Mouse (Mus musculus): ENCODE measurements around the gene Vasp. TPM values are rescaled to one million over a fixed set of nuclear protein-coding genes. Genes with fewer than 3 reads are reported as not detected.
"Not testable (repeated sequence)": the region's sequence is repeated elsewhere in the genome, so short reads cannot be mapped to it uniquely, and the experiment has no call there.

Vasp gene
- polyA plus RNA-seq, 1 experiment, result 828 TPM

DNA sequence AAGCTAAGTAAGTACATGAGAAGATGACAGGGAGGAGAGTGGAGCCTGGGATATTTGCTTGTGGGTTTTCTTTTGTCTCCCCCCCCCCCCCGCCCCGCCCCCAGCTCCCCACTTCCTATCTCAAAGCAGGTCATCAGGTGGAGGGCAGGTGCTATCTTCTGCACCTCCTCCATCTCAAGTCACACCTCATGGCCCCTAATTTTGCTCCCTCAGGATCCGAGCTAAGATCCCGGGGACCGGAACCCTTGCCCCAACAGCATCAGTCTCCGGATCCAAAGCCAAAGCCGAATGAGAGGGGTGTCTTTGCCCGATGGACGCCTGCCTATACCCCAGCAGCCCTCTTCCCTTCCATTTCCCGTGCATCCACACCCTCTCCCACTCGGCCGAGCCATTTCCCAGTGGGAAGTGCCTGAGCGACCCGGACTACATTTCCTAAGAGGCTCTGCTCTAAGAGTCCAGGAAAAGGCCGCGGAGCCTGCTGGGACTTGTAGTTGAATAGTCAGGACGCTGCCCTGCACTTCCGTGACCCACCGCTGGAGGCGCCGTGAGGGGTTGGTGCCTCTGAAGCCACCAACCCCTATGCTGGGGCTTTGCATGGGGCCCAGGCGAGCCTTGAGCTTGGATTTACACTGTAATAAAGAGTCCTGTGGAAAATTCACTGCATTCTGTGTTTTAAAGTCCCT is 24.0 kb upstream of the Vasp start:
- Histone ChIP-seq H3K27me3 (replicated peaks) (peaks cover 2% of the 10 kb centered on the region), H3K4me3 (replicated peaks) (peak overlapping the region; percentile 92), H3K9me3 (no peaks in the 10 kb centered on the region), H3K4me1 (peaks cover 31% of the 10 kb centered on the region), H3K36me3 (replicated peaks; ENCODE audit: low read length) (no peaks in the 10 kb centered on the region)
- TF ChIP-seq GATA1 (IDR thresholded peaks at IDR 0.05; ENCODE audit: borderline replicate concordance, low read length) (no peak), FLI1 (IDR thresholded peaks at IDR 0.05; ENCODE audit: low read length) (no peak)

DNA sequence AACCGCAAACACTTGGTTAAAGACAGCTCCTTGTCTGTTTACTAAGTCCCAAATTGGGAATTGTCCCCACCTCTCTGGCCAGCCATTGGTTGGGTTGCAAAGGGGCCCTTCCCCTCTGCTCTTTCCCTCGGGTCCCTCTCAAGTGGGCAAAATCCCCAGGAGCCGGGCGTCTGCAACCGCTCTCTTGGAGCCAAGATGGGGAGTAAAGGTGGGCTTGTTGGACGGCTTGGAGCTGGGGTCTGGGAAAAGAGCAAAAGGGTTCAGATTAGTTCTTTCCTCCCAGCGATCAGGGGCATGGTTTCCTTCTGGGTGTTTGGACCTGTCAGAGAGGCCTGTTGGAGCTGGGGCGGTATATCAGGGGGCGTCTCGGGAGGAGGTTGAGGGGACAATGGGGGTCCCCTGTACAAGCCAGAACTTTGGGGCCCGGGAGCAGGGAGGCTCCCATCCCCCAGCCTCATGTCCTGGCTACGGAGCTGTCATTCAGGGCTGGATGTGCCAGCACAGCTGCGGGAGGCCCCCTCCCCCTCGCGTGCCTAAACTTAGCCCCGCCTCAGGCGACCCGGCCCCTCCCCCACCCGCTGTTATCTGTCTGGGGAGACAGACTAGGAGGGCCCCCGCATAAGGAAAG is 19.5 kb upstream of the Vasp start:
- Histone ChIP-seq H3K4me3 (replicated peaks) (peak overlapping the region; percentile 90), H3K27me3 (replicated peaks) (peaks cover 22% of the 10 kb centered on the region), H3K4me1 (peaks cover 29% of the 10 kb centered on the region), H3K9me3 (no peaks in the 10 kb centered on the region), H3K36me3 (replicated peaks; ENCODE audit: low read length) (no peaks in the 10 kb centered on the region)
- no peak for TF ChIP-seq FLI1 (IDR thresholded peaks at IDR 0.05; ENCODE audit: low read length)
- no peak for TF ChIP-seq GATA1 (IDR thresholded peaks at IDR 0.05; ENCODE audit: borderline replicate concordance, low read length)

DNA sequence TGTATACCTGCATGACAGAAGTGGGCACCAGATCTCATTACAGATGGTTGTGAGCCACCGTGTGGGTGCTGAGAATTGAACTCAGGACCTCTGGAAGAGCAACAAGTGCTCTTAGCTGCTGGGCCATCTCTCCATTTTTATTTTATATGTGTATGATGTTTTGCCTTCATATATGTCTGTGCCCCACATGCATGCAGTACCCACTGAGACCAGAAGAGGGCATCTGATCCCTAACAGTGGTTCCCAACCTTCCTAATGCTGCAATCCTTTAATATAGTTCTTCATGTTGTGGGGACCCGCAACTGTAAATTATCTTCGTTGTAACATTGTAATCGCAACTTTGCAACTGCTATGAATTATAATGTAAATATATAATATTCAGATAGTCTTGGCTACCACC is 13.1 kb upstream of the Vasp start:
- Histone ChIP-seq H3K4me3 (replicated peaks) (no peak overlapping the region), H3K36me3 (replicated peaks; ENCODE audit: low read length) (no peaks in the 10 kb centered on the region), H3K9me3 (no peaks in the 10 kb centered on the region), H3K4me1 (peaks cover 21% of the 10 kb centered on the region), H3K27me3 (replicated peaks) (peaks cover 48% of the 10 kb centered on the region)
- TF ChIP-seq FLI1 (IDR thresholded peaks at IDR 0.05; ENCODE audit: low read length), result no peak
- no peak for TF ChIP-seq GATA1 (IDR thresholded peaks at IDR 0.05; ENCODE audit: borderline replicate concordance, low read length)

DNA sequence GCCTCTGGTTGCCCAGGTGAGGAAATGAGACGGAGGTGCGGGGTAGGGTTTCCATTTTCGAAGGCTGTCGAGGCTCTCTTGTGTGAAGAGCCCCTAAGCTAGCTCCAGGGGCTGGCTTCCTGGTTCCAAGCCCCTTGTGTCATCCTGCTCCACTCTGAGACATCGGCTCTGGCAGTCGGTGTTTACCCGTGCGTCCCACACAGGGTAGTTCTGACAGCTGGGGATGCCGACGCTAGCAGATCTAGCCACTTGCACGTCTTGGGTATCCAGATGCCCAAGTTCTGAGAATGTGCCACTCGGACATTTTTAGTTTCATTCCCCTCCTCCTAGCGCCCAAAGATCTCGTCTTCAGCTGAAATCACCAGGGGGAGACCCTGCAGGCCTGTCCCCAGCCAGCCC is 11.8 kb upstream of the Vasp start:
- no peak for TF ChIP-seq GATA1 (IDR thresholded peaks at IDR 0.05; ENCODE audit: borderline replicate concordance, low read length)
- TF ChIP-seq FLI1 (IDR thresholded peaks at IDR 0.05; ENCODE audit: low read length), result no peak
- no peaks in the 10 kb centered on the region for H3K36me3 ChIP-seq (replicated peaks; ENCODE audit: low read length)
- H3K9me3 ChIP-seq, result no peaks in the 10 kb centered on the region
- H3K4me1 ChIP-seq, result peaks cover 31% of the 10 kb centered on the region
- peaks cover 57% of the 10 kb centered on the region for H3K27me3 ChIP-seq (replicated peaks)
- peak overlapping the region; percentile 91 for H3K4me3 ChIP-seq (replicated peaks)

DNA sequence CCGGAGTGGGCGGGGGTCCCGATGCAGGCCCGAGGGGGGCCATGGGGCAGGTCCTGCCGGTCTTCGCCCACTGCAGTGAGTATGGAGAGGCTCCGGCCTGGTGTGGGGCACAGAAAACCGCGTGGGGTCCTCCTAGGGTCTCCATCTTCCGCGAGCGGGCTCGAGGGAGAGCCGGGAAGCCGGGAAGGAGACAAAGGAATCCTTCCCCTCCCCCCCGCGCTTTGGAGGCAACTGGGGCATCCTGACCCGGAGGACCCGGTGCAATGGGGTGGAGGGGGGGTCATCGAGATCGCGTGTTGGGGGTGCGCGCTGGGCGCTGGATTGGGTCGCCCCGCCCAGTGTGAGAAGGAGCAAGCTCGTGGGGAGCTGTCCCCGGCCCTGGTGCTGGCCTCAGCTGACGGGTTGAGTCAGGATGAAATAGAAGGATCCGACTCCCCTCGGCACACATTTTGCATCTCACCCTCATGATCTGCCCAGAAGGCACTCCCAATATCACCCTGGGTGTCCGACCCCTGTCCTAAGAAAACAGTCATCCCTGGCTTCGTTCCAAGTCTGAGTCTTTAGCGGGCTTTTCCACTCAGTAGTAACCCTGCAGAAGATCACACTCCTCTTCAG is 11.3 kb upstream of the Vasp start:
- H3K27me3 ChIP-seq (replicated peaks), result peaks cover 61% of the 10 kb centered on the region
- no peaks in the 10 kb centered on the region for H3K36me3 ChIP-seq (replicated peaks; ENCODE audit: low read length)
- TF ChIP-seq GATA1 (IDR thresholded peaks at IDR 0.05; ENCODE audit: borderline replicate concordance, low read length), result no peak
- H3K9me3 ChIP-seq, result no peaks in the 10 kb centered on the region
- H3K4me1 ChIP-seq, result peaks cover 36% of the 10 kb centered on the region
- H3K4me3 ChIP-seq (replicated peaks), result peak overlapping the region; percentile 91

DNA sequence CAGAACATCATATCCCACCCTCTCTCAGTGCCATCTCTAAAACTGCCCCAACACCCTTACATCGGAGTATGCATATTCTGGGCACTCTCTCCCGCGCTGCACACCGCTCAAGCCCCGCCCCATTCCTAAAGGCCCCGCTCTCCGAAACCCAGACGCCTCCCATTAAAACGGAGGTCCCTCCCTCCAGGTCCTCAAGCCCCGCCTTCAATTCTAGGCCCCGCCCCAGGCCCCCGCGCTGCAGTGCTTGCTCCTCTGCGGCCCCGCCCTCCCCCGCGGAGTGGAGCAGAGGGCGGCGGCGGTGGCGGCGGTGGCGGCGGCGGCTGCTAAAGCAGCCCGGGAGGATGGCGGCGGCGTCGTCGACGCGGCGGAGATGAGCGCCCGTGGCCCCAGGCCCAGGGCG is 10.8 kb upstream of the Vasp start, which contains the start of gene Rtn2:
Gene Rtn2, plus strand, starts transcription at position 240 of the 400 bp plus-strand sequence.
- Histone ChIP-seq H3K27me3 (replicated peaks) (peaks cover 62% of the 10 kb centered on the region), H3K4me1 (peaks cover 37% of the 10 kb centered on the region), H3K4me3 (replicated peaks) (peak within 1 kb of the TSS; percentile 91)

DNA sequence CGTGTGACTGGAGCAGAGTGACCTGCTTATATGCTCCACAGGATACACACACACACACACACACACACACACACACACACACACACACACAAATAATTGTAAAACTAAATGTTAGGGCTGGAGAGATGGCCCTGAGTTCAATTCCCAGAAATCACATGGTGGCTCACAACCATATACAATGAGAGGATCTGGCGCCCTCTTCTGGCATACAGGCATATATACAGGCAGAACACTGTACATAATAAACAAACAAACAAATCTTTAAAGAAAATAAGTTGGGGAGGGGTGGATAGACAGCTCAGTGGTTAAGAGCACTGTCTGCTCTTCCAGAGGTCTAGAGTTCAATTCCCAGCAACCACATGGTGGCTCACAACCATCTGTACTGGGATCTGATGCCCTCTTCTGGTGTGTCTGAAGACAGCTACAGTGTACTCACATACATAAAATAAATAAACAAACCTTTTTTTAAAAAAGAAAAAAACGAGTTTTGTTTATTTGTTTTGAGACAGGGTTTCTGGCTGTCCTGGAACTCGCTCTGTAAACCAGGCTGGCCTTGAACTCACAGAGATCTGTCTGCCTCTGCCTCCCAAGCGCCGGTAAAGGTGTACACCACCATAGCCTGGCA is 10.2 kb upstream of the Vasp start:
- not testable (repeated sequence) for H3K9me3 ChIP-seq; H3K36me3 ChIP-seq (replicated peaks; ENCODE audit: low read length)
- peaks cover 59% of the 10 kb centered on the region for H3K27me3 ChIP-seq (replicated peaks)
- peaks cover 37% of the 10 kb centered on the region for H3K4me1 ChIP-seq
- peak overlapping the region; percentile 91 for H3K4me3 ChIP-seq (replicated peaks)

More for the DNA sequence above, 10.8 kb upstream of the Vasp start, which contains the start of gene Rtn2:
- Histone ChIP-seq H3K36me3 (replicated peaks; ENCODE audit: low read length) (no peaks in the 10 kb centered on the region), H3K9me3 (no peaks in the 10 kb centered on the region)
- TF ChIP-seq FLI1 (IDR thresholded peaks at IDR 0.05; ENCODE audit: low read length) (no peak), GATA1 (IDR thresholded peaks at IDR 0.05; ENCODE audit: borderline replicate concordance, low read length) (no peak)

DNA sequence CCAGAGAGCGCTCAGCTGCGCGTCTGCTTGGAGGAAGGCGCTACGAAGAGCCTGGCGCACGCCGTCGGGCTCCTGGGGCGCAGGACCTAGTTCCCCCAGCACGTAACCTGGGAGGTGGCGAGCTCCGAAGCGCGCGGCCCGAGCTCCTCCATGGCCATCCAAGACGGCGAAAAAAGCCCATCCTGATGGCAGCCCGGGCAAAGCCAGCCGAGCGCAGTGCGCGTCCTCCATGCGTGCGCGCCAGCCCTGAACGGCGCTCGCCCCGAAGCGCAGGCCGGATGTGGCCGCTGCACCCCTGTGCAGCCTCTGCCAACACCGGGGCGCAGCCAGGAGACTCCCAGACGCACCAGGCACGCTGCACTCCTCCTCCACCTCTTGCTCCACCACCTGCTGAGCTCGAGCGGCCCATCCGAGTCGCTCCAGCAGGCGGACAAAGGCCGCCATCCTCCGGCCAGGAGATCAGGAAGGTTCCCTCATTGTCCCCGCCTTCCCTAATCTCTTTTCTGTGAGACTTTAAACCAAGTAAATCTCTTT is 8.0 kb upstream of the Vasp start, which contains the start of gene Ppm1n:
Gene Ppm1n, minus strand, starts transcription at position 484 of the 534 bp plus-strand sequence.
- Histone ChIP-seq H3K36me3 (replicated peaks; ENCODE audit: low read length) (no peaks in the 10 kb centered on the region), H3K9me3 (no peaks in the 10 kb centered on the region), H3K27me3 (replicated peaks) (peaks cover 51% of the 10 kb centered on the region), H3K4me1 (peaks cover 40% of the 10 kb centered on the region), H3K4me3 (replicated peaks) (peak within 1 kb of the TSS; percentile 88)
- TF ChIP-seq GATA1 (IDR thresholded peaks at IDR 0.05; ENCODE audit: borderline replicate concordance, low read length) (no peak), FLI1 (IDR thresholded peaks at IDR 0.05; ENCODE audit: low read length) (no peak)

DNA sequence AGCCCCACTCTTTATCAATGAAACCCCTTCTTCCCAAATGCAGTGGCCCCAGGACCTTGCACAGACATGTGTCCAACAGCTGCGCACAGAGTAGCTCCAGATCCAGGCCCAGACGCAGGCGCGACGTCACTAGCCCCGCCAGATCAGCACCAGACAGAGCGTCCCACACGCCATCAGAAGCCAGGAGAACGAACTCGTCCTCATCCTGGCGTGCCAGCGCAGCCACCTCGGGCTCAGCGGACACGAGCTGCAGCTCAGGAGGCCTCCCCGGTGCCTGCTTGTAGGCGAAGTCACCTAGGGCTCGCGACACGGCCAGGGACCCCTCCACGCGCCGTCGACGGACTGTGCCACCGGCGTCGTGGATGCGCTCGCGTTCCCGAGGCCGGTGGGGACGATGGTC is 7.4 kb upstream of the Vasp start:
- no peaks in the 10 kb centered on the region for H3K9me3 ChIP-seq
- H3K4me3 ChIP-seq (replicated peaks), result peak overlapping the region; percentile 88
- TF ChIP-seq GATA1 (IDR thresholded peaks at IDR 0.05; ENCODE audit: borderline replicate concordance, low read length) (no peak), FLI1 (IDR thresholded peaks at IDR 0.05; ENCODE audit: low read length) (no peak)
- peaks cover 51% of the 10 kb centered on the region for H3K27me3 ChIP-seq (replicated peaks)
- H3K36me3 ChIP-seq (replicated peaks; ENCODE audit: low read length), result no peaks in the 10 kb centered on the region
- H3K4me1 ChIP-seq, result peaks cover 40% of the 10 kb centered on the region

Data from megakaryocyte, embryonic 14.5 days (primary cell).